In genomic region chr14:50865005-50865404, GRCm38 (mm10) we compare ENCODE assay signal across 31 mouse cellular contexts. TPM values are rescaled to one million over a fixed set of nuclear protein-coding genes. Genes with fewer than 3 reads are reported as not detected.
"Had no signal": no experiment of that assay in that cellular context is flagged by ENCODE, and none has a peak within 500 bp of the region (broad histone marks: within the 10 kb centered on the region; RNA-seq: fewer than 3 reads in every experiment).

No protein-coding gene starts in this region.

RNA-seq across cellular contexts. Expression of gene Klhl33, which starts 32.3 kb away (rescaled TPM):
- polyA plus RNA-seq: liver, adult 2 months had no signal

RNA-seq across cellular contexts. Expression of gene Ccnb1ip1, which starts 57.5 kb away (rescaled TPM):
- total RNA-seq: gastrocnemius, adult 2 months; gastrocnemius, postnatal 10 days; gastrocnemius, postnatal 25 days; gastrocnemius, postnatal 4 days; heart, adult 18-20 months; heart, postnatal 10 days; layer of hippocampus, adult 18-20 months; layer of hippocampus, postnatal 36 days; left cerebral cortex, adult 18-20 months; left cerebral cortex, postnatal 10 days; left cerebral cortex, postnatal 25 days had no signal
- polyA plus RNA-seq: heart, embryonic 10.5 days; heart, embryonic 12.5 days; heart, embryonic 14.5 days; heart, embryonic 16.5 days; hindbrain, embryonic 10.5 days; hindbrain, embryonic 12.5 days; hindbrain, embryonic 14.5 days; hindbrain, embryonic 16.5 days; intestine, embryonic 14.5 days; intestine, embryonic 16.5 days; kidney, adult 2 months; kidney, embryonic 15.5 days; kidney, postnatal 0 days; large intestine, adult 2 months; limb, embryonic 11.5 days; limb, embryonic 13.5 days; limb, embryonic 15.5 days; liver, adult 2 months; liver, embryonic 12.5 days; liver, embryonic 14.5 days had no signal
